Mouse (Mus musculus): Measurements from ENCODE around the gene Asnsd1. TPM values are rescaled to one million over a fixed set of nuclear protein-coding genes. Genes with fewer than 3 reads are reported as not detected.
A peak's percentile ranks its signal among the peaks of the same experiment; 100 is the strongest.

The Asnsd1 gene
- polyA plus RNA-seq, 1 experiment from 2014 or later = 50.6 TPM

DNA sequence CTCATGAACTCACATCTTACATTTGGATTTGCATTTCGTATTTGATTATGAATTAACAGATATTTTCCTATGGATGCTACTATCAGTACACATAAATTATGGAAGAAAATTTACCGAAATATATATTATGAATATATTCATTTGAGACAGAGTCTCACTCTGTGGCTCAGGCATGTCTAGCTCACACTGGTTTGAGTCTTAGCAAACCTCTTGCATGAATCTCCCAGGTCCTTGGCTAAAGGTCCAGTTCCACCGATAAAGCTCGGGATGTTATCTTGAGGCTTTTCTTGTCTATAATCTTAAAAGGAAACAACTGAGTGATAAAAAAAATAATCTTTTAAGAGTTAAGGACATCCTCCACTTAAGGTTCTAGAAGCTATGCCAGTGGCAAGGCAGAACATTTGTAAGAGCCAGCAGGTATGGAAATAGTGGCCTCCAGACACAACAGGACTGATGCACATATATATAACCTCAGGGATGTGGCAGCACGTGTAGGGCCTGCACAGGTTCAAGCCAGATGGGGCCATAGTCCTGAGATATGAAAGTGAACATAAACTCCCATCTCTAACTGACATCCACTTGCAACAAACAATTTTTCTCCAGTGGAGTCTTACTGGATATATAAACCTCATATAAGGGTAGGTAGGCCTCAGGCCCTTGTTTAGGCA, 27.6 kb downstream of the Asnsd1 start:
- Histone ChIP-seq H3K36me3 (peaks cover 13% of the 10 kb centered on the region; the same call in 1 of the 2 replicates), H3K4me2 (no peak overlapping the region), H3K9me3 (no peaks in the 10 kb centered on the region), H3K27ac (replicated peaks) (no peak overlapping the region), H3K27me3 (no peaks in the 10 kb centered on the region), H3K9ac (no peak overlapping the region), H3K4me3 (no peak overlapping the region), H3K4me1 (replicated peaks) (no peaks in the 10 kb centered on the region)
- no peak for ATAC-seq (ENCODE audit: low FRiP score, low read depth)
- WGBS = 94% methylated on average over 5 of the region's 5 CpGs

DNA sequence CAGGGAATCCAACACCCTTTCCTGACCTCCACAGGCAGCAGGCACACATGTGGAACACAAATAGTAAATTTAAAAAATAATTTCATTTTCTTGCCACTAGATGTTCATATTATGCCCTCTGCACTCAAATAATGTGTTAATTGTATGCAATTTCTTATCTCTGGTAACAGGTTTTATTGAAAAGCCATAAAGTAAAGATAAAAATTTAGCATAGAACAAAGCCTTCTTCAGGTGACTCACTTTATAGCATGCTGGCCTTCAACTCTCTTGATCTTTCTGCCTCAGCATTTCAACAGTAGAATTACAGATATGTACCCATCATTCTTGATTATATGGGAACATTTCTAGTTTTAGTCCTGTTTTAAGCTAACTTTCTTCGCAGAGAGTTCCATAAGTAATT, 28.3 kb downstream of the Asnsd1 start:
- Histone ChIP-seq H3K9ac (no peak overlapping the region), H3K36me3 (peaks cover 14% of the 10 kb centered on the region; the same call in 1 of the 2 replicates), H3K4me3 (no peak overlapping the region), H3K27me3 (no peaks in the 10 kb centered on the region), H3K4me1 (replicated peaks) (no peaks in the 10 kb centered on the region), H3K4me2 (no peak overlapping the region), H3K9me3 (no peaks in the 10 kb centered on the region), H3K27ac (replicated peaks) (no peak overlapping the region)
- WGBS = 98% methylated on average over 1 of the region's 1 CpGs
- ATAC-seq (ENCODE audit: low FRiP score, low read depth) = no peak

DNA sequence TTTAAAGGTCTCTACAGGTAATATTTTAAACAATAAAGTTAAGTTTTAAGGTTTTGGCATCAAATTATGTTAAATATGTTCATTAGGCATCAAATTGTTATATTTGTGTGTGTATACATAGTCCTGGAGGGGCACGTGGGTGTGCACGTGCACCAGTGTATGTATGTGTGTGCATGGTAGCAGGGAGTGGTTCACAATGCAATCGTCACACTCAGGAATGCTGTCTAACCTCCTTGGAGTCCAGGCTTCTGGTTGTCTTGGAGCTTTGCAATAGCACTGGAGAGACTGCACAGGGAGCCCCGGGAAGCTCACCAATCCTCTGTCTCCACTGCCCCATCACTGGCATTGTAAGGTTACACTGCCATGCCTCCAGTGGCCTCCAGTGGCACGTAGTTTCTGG, 29.3 kb downstream of the Asnsd1 start:
- Histone ChIP-seq H3K27ac (replicated peaks) (no peak overlapping the region), H3K9me3 (no peaks in the 10 kb centered on the region), H3K36me3 (peaks cover 17% of the 10 kb centered on the region), H3K9ac (no peak overlapping the region), H3K4me2 (no peak overlapping the region), H3K27me3 (no peaks in the 10 kb centered on the region), H3K4me3 (no peak overlapping the region), H3K4me1 (replicated peaks) (no peaks in the 10 kb centered on the region)
- WGBS = 96% methylated on average over 5 of the region's 5 CpGs
- no peak for ATAC-seq (ENCODE audit: low FRiP score, low read depth)

- ATAC-seq (ENCODE audit: low FRiP score, low read depth) = no peak
- Histone ChIP-seq H3K4me2 (no peak overlapping the region), H3K27me3 (no peaks in the 10 kb centered on the region), H3K9me3 (no peaks in the 10 kb centered on the region), H3K36me3 (peaks cover 22% of the 10 kb centered on the region), H3K27ac (replicated peaks) (no peak overlapping the region), H3K4me3 (no peak overlapping the region), H3K9ac (no peak overlapping the region), H3K4me1 (replicated peaks) (no peaks in the 10 kb centered on the region)
- WGBS = 96% methylated on average over 4 of the region's 4 CpGs
Observed at GRCm38 (mm10) chr1:53321662-53322344, 30.7 kb downstream of the Asnsd1 start.

GRCm38 (mm10) chr1:53312989-53313967, 39.3 kb downstream of the Asnsd1 start, which contains the start of gene Osgepl1:
TSS of gene Osgepl1 (plus strand) at chr1:53313624.
- Histone ChIP-seq H3K4me1 (replicated peaks) (peaks cover 15% of the 10 kb centered on the region), H3K9me3 (no peaks in the 10 kb centered on the region)

DNA sequence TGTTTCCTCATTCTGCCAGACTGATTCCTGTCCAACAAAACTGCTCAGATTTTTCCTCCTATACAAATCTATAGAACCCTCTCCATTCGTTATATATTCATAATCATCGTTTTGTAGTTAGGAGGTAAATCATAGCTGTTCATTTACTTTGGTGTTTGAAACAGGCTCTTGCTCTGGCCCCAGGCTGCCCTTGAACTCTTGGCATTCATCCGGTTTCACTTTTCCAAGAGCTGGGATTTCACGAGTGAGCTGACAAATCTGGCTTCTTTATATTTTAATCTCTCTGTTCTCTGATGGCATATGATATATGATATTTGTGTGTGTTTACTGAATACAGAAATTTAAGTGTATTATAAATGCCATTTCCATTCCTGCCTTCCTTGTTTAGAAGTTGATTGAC, 52.0 kb downstream of the Asnsd1 start:
- ATAC-seq (ENCODE audit: low FRiP score, low read depth) = no peak
- Histone ChIP-seq H3K4me2 (no peak overlapping the region), H3K9me3 (no peaks in the 10 kb centered on the region), H3K27ac (replicated peaks) (no peak overlapping the region), H3K9ac (no peak overlapping the region), H3K4me3 (no peak overlapping the region), H3K4me1 (replicated peaks) (peaks cover 11% of the 10 kb centered on the region), H3K36me3 (peaks cover 2% of the 10 kb centered on the region; the same call in 1 of the 2 replicates), H3K27me3 (no peaks in the 10 kb centered on the region)
- 91% methylated on average over 4 of the region's 4 CpGs for WGBS

More at GRCm38 (mm10) chr1:53312989-53313967, 39.3 kb downstream of the Asnsd1 start, which contains the start of gene Osgepl1:
- Histone ChIP-seq H3K27ac (replicated peaks) (peak within 1 kb of the TSS; percentile 89), H3K4me3 (peak within 1 kb of the TSS; percentile 84), H3K9ac (peak within 1 kb of the TSS; percentile 78), H3K36me3 (peaks cover 11% of the 10 kb centered on the region), H3K27me3 (no peaks in the 10 kb centered on the region), H3K4me2 (peak within 1 kb of the TSS; percentile 59)
- peak; percentile 99 for ATAC-seq (ENCODE audit: low FRiP score, low read depth)
- 3% methylated on average over 27 of the region's 27 CpGs for WGBS

- Histone ChIP-seq H3K4me1 (replicated peaks) (peaks cover 11% of the 10 kb centered on the region), H3K36me3 (no peaks in the 10 kb centered on the region), H3K9ac (peak within 1 kb of the TSS; percentile 66), H3K27ac (replicated peaks) (peak within 1 kb of the TSS; percentile 77), H3K4me3 (peak within 1 kb of the TSS; percentile 65), H3K4me2 (peak within 1 kb of the TSS; percentile 62), H3K9me3 (no peaks in the 10 kb centered on the region), H3K27me3 (no peaks in the 10 kb centered on the region)
- ATAC-seq (ENCODE audit: low FRiP score, low read depth) = peak; percentile 100
- under 1% methylated on average over 66 of the region's 66 CpGs for WGBS
Observed at GRCm38 (mm10) chr1:53296581-53297383, 55.8 kb downstream of the Asnsd1 start, which contains the start of the genes Pms1, Ormdl1 and Gm28778. TSS of gene Pms1 (minus strand) at chr1:53297018. TSS of gene Ormdl1 (plus strand) at chr1:53297095. TSS of gene Gm28778 (plus strand) at chr1:53297111.

Other genes with a start within 250 kb of the Asnsd1 start
- not detected in 2 replicates for gene 1700019A02Rik, start 165.1 kb downstream of the Asnsd1 start, polyA plus RNA-seq (2015; fragmentation: Nextera tagmentation; extraction: Ambion mirVana)
- 9.5 and 10.5 TPM in 2 replicates for gene Pms1, start 55.7 kb downstream of the Asnsd1 start, polyA plus RNA-seq (2015; fragmentation: Nextera tagmentation; extraction: Ambion mirVana)
- gene Ormdl1, start 55.7 kb downstream of the Asnsd1 start, polyA plus RNA-seq (2015; fragmentation: Nextera tagmentation; extraction: Ambion mirVana) = 50.4 and 51.8 TPM in 2 replicates
- not detected in 2 replicates for gene Gm28778, start 55.6 kb downstream of the Asnsd1 start, polyA plus RNA-seq (2015; fragmentation: Nextera tagmentation; extraction: Ambion mirVana)
- 18.3 and 19.0 TPM in 2 replicates for gene Osgepl1, start 39.1 kb downstream of the Asnsd1 start, polyA plus RNA-seq (2015; fragmentation: Nextera tagmentation; extraction: Ambion mirVana)
- gene Asdurf, start 133 bp downstream of the Asnsd1 start, polyA plus RNA-seq (2015; fragmentation: Nextera tagmentation; extraction: Ambion mirVana) = 4.3 and 7.9 TPM in 2 replicates
- 1.9 and 2.4 TPM in 2 replicates for gene Gm28551, start 85 bp downstream of the Asnsd1 start, polyA plus RNA-seq (2015; fragmentation: Nextera tagmentation; extraction: Ambion mirVana)